Mouse (Mus musculus) C2C12 (cell line): ENCODE measurements around the gene Gpbp1.

Experiments
- CEBPB ChIP-seq: IDR thresholded peaks from one replicate; pipeline ENCODE4 v1.6.1; 2011; ENCODE audit warnings: low read depth, mild to moderate bottlenecking, control low read depth, moderate library complexity
- CTCF ChIP-seq: IDR thresholded peaks from one replicate; pipeline ENCODE4 v1.5.1; 2011; ENCODE audit not compliant: control insufficient read depth, insufficient read depth, insufficient read length
- FOSL1 ChIP-seq: IDR thresholded peaks from one replicate; pipeline ENCODE4 v1.8.0; 2011; ENCODE audit warnings: mild to moderate bottlenecking, low read length; ENCODE audit not compliant: poor library complexity, insufficient read depth, severe bottlenecking
- MAX ChIP-seq: IDR thresholded peaks from one replicate; pipeline ENCODE4 v1.6.1; 2011; ENCODE audit warnings: mild to moderate bottlenecking, control low read depth
- MYOD1 ChIP-seq: IDR thresholded peaks from one replicate; pipeline ENCODE4 v1.6.1; 2011; ENCODE audit warnings: low read depth; ENCODE audit not compliant: control insufficient read depth, insufficient read length
- MYOG ChIP-seq: IDR thresholded peaks from one replicate; pipeline ENCODE4 v1.6.1; 2011; ENCODE audit not compliant: control insufficient read depth, insufficient read length; ENCODE audit errors: extremely low read depth
- USF1 ChIP-seq: IDR thresholded peaks from one replicate; pipeline ENCODE4 v1.6.1; 2011; ENCODE audit warnings: low read depth, mild to moderate bottlenecking, control low read depth, moderate library complexity

- TF ChIP-seq CTCF (peak; percentile 24), CEBPB (no peak), MAX (no peak), USF1 (no peak), MYOG (no peak), FOSL1 (no peak), MYOD1 (no peak)
These were observed 44.2 kb upstream of the Gpbp1 start for GRCm38 (mm10) chr13:111534131-111534530.
